In genomic region chr2:3642949-3643348, GRCm38 (mm10) we compare ENCODE assay signal across 15 mouse cellular contexts.
"Had no signal": no experiment of that assay in that cellular context is flagged by ENCODE, and none has a peak within 500 bp of the region (broad histone marks: within the 10 kb centered on the region; RNA-seq: fewer than 3 reads in every experiment).

No protein-coding gene starts in this region.

- DNase-seq: liver, postnatal 0 days; lung, adult 2 months; lung, postnatal 4 days; right cerebral cortex, postnatal 14 days; thymus, adult 2 months; thymus, postnatal 25 days; thymus, postnatal 4 days had no signal

- H3K27ac ChIP-seq: lung, embryonic 15.5 days; midbrain, embryonic 13.5 days; midbrain, embryonic 15.5 days; neural tube, embryonic 12.5 days; stomach, embryonic 15.5 days; stomach, postnatal 0 days had no signal

- H3K4me3 ChIP-seq: lung, embryonic 15.5 days; midbrain, embryonic 13.5 days; midbrain, embryonic 15.5 days; neural tube, embryonic 12.5 days; stomach, embryonic 15.5 days had no signal

- H3K36me3 ChIP-seq: lung, embryonic 15.5 days; midbrain, embryonic 13.5 days; midbrain, embryonic 15.5 days; neural tube, embryonic 12.5 days; stomach, embryonic 15.5 days had no signal

- H3K4me1 ChIP-seq: lung, embryonic 15.5 days; midbrain, embryonic 13.5 days; midbrain, embryonic 15.5 days; neural tube, embryonic 12.5 days; stomach, embryonic 15.5 days had no signal

- H3K27me3 ChIP-seq: lung, embryonic 15.5 days; midbrain, embryonic 13.5 days; midbrain, embryonic 15.5 days; neural tube, embryonic 12.5 days; stomach, embryonic 15.5 days had no signal

- H3K4me2 ChIP-seq: lung, embryonic 15.5 days; midbrain, embryonic 11.5 days; midbrain, embryonic 13.5 days; midbrain, embryonic 15.5 days; neural tube, embryonic 12.5 days; stomach, embryonic 15.5 days had no signal

- ATAC-seq: liver, postnatal 0 days; lung, postnatal 0 days; midbrain, embryonic 13.5 days; midbrain, embryonic 15.5 days had no signal

- H3K9ac ChIP-seq: liver, postnatal 0 days; lung, embryonic 15.5 days; midbrain, embryonic 13.5 days; midbrain, embryonic 15.5 days; neural tube, embryonic 12.5 days; stomach, embryonic 15.5 days had no signal

- H3K9me3 ChIP-seq: lung, embryonic 15.5 days; midbrain, embryonic 13.5 days; midbrain, embryonic 15.5 days; neural tube, embryonic 12.5 days; stomach, embryonic 15.5 days had no signal
